Mouse (Mus musculus) intestine, postnatal 0 days (tissue): ENCODE results near the gene Itgal. TPM values are rescaled to one million over a fixed set of nuclear protein-coding genes. Genes with fewer than 3 reads are reported as not detected.

Experiments used
- ATAC-seq: fragments of 200-750 bp; cut with Nextera tagmentation; 2 replicates; pipeline ENCODE4 v1.8.0; 2017; ENCODE audit warnings: mild to moderate bottlenecking, moderate TSS enrichment, moderate library complexity
- H3K27ac ChIP-seq: fragments of 300-500 bp; sonication (generic); 2 replicates; pipeline ENCODE4 v1.5.1; 2014; ENCODE audit warnings: mild to moderate bottlenecking, low read depth, low read length, moderate library complexity
- H3K27me3 ChIP-seq: fragments of 300-500 bp; sonication (generic); replicated peaks from 2 replicates; pipeline ENCODE4 v1.6.1; 2014; ENCODE audit warnings: low read length, mixed read lengths; ENCODE audit not compliant: control insufficient read depth, insufficient read depth
- H3K36me3 ChIP-seq: fragments of 300-500 bp; sonication (generic); 2 replicates; pipeline ENCODE4 v1.6.1; 2014; ENCODE audit warnings: mild to moderate bottlenecking, moderate library complexity; ENCODE audit not compliant: control insufficient read depth, insufficient read depth
- H3K4me1 ChIP-seq: fragments of 300-500 bp; sonication (generic); replicated peaks from 2 replicates; pipeline ENCODE4 v1.6.1; 2014; ENCODE audit warnings: antibody characterized with exemption, low read length, mixed read lengths; ENCODE audit not compliant: control insufficient read depth, insufficient read depth
- H3K4me2 ChIP-seq: fragments of 300-500 bp; sonication (generic); replicated peaks from 2 replicates; pipeline ENCODE4 v1.6.1; 2014; ENCODE audit warnings: low read depth, mild to moderate bottlenecking, moderate library complexity
- H3K4me3 ChIP-seq: fragments of 300-500 bp; sonication (generic); 2 replicates; pipeline ENCODE4 v1.5.1; 2014; ENCODE audit warnings: low read depth, low read length
- H3K9ac ChIP-seq: fragments of 300-500 bp; sonication (generic); 2 replicates; pipeline ENCODE4 v1.6.1; 2014; ENCODE audit warnings: mild to moderate bottlenecking, low read depth, low read length
- H3K9me3 ChIP-seq: fragments of 300-500 bp; sonication (generic); 2 replicates; pipeline ENCODE4 v1.6.1; 2016; ENCODE audit warnings: mixed run types; ENCODE audit not compliant: control insufficient read depth
- CTCF ChIP-seq: sonication (generic); IDR thresholded peaks from 2 replicates; pipeline ENCODE4 v1.5.1; 2016; ENCODE audit warnings: low read depth, mild to moderate bottlenecking, control low read depth, antibody characterized with exemption, moderate library complexity
- WGBS: fragments of 180-500 bp; shearing (Covaris S2); extraction: QIAGEN DNeasy Blood & Tissue Kit; methylation state at CpG from one replicate; pipeline ENCODE4 v1.1.7; 2014; 5-methylcytosine and 5-hydroxymethylcytosine counted together
- polyA plus RNA-seq: library from polyadenylated mRNA; unstranded; fragments of >200 nt; fragmentation: Nextera tagmentation; extraction: Ambion mirVana; gene quantifications from 2 replicates; pipeline ENCODE4 v1.2.1, GENCODE M21; 2015

Gene Itgal
- polyA plus RNA-seq, 1 experiment from 2014 or later, result 0.87 TPM

- Histone ChIP-seq H3K27ac (peak overlapping the region; percentile 99), H3K4me3 (peak overlapping the region; percentile 75), H3K4me2 (peak overlapping the region; percentile 84), H3K27me3 (no peaks in the 10 kb centered on the region), H3K9me3 (no peaks in the 10 kb centered on the region), H3K36me3 (peaks cover 8% of the 10 kb centered on the region; the same call in 1 of the 2 replicates), H3K9ac (peak overlapping the region; percentile 85), H3K4me1 (peaks cover 2% of the 10 kb centered on the region; the same call in 1 of the 2 replicates)
- no peak for TF ChIP-seq CTCF
- 8% methylated on average over 8 of the region's 8 CpGs for WGBS
- ATAC-seq, result peak; percentile 52
Observed at GRCm38 (mm10) chr7:127346676-127347075, 50.6 kb downstream of the Itgal start.

GRCm38 (mm10) chr7:127351230-127352004 lies 55.4 kb downstream of the Itgal start:
- 83% methylated on average over 5 of the region's 5 CpGs for WGBS
- Histone ChIP-seq H3K4me1 (0 out of 2 replicates have a peak, but pooled peaks cover 2% of the 10 kb centered on the region), H3K9ac (no peak overlapping the region), H3K4me2 (no peak overlapping the region), H3K27me3 (no peaks in the 10 kb centered on the region), H3K9me3 (no peaks in the 10 kb centered on the region), H3K36me3 (no peaks in the 10 kb centered on the region), H3K27ac (no peak overlapping the region), H3K4me3 (no peak overlapping the region)
- no peak for ATAC-seq
- no peak for TF ChIP-seq CTCF

GRCm38 (mm10) chr7:127355796-127356195 lies 59.7 kb downstream of the Itgal start:
- Histone ChIP-seq H3K27ac (no peak overlapping the region; the same call in 1 of the 2 replicates), H3K9me3 (no peaks in the 10 kb centered on the region), H3K4me3 (no peak overlapping the region), H3K27me3 (no peaks in the 10 kb centered on the region), H3K9ac (no peak overlapping the region), H3K36me3 (no peaks in the 10 kb centered on the region), H3K4me2 (no peak overlapping the region), H3K4me1 (0 out of 2 replicates have a peak, but pooled peaks cover 3% of the 10 kb centered on the region)
- no peak; the same call in 1 of the 2 replicates for ATAC-seq
- WGBS, result 33% methylated on average over 3 of the region's 3 CpGs
- TF ChIP-seq CTCF, result no peak

GRCm38 (mm10) chr7:127357871-127358270 lies 61.8 kb downstream of the Itgal start:
- H3K4me1 ChIP-seq, result 0 out of 2 replicates have a peak, but pooled peaks cover 3% of the 10 kb centered on the region
- H3K9ac ChIP-seq, result no peak overlapping the region
- H3K9me3 ChIP-seq, result no peaks in the 10 kb centered on the region
- H3K27ac ChIP-seq, result no peak overlapping the region
- WGBS, result 78% methylated on average over 2 of the region's 2 CpGs
- no peaks in the 10 kb centered on the region for H3K36me3 ChIP-seq
- ATAC-seq, result no peak
- H3K4me3 ChIP-seq, result no peak overlapping the region
- no peaks in the 10 kb centered on the region for H3K27me3 ChIP-seq
- no peak overlapping the region for H3K4me2 ChIP-seq
- TF ChIP-seq CTCF, result no peak

GRCm38 (mm10) chr7:127358472-127358871 lies 62.4 kb downstream of the Itgal start:
- ATAC-seq, result no peak
- no peak for TF ChIP-seq CTCF
- WGBS, result 64% methylated on average over 4 of the region's 4 CpGs

GRCm38 (mm10) chr7:127360265-127360664 lies 64.2 kb downstream of the Itgal start:
- H3K9ac ChIP-seq, result no peak overlapping the region
- H3K4me2 ChIP-seq, result no peak overlapping the region; the same call in 1 of the 2 replicates
- 26% methylated on average over 4 of the region's 4 CpGs for WGBS
- H3K4me1 ChIP-seq, result 0 out of 2 replicates have a peak, but pooled peaks cover 3% of the 10 kb centered on the region
- peak; percentile 57 for ATAC-seq
- no peaks in the 10 kb centered on the region for H3K27me3 ChIP-seq
- TF ChIP-seq CTCF, result no peak
- no peaks in the 10 kb centered on the region for H3K36me3 ChIP-seq
- H3K27ac ChIP-seq, result peak overlapping the region; percentile 57; the same call in 1 of the 2 replicates
- H3K9me3 ChIP-seq, result no peaks in the 10 kb centered on the region
- no peak overlapping the region for H3K4me3 ChIP-seq

More at GRCm38 (mm10) chr7:127358472-127358871, 62.4 kb downstream of the Itgal start:
- H3K9me3 ChIP-seq, result no peaks in the 10 kb centered on the region
- no peak overlapping the region for H3K4me2 ChIP-seq
- no peak overlapping the region for H3K4me3 ChIP-seq
- H3K9ac ChIP-seq, result no peak overlapping the region
- no peaks in the 10 kb centered on the region for H3K36me3 ChIP-seq
- 0 out of 2 replicates have a peak, but pooled peaks cover 3% of the 10 kb centered on the region for H3K4me1 ChIP-seq
- no peak overlapping the region for H3K27ac ChIP-seq
- H3K27me3 ChIP-seq, result no peaks in the 10 kb centered on the region
